Comparison of ENCODE assay signal across 7 mouse cellular contexts in the genomic region with DNA sequence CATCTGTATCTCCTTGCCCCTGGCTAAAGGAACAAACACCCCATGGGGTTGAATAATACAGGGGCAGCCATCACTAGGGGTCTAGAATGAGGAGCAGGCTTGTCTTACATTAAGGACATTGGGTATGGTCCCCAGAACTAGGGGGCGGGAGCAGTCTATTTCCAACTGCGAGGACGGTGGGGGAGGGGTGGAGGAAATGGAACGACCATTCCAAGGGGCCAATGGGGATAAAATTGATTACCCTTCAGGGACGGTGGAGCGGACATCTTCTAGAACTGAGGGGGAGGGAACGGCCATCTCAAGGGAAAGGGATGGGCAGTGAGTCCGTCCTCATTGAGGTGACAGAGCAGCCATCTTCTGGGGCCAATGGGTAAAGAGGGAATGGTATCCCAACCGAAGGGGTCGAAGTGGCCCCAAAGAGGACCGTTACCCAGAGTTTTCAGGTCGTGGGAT. TPM values are rescaled to one million over a fixed set of nuclear protein-coding genes. Genes with fewer than 3 reads are reported as not detected.
DNase-seq lines count a peak whose midpoint lies in the region; ATAC-seq and TF ChIP-seq lines count a peak whose summit lies in the region.

No protein-coding gene starts in this region.

- H3K9me3 ChIP-seq in forebrain, embryonic 12.5 days, result no peaks in the 10 kb centered on the region
- H3K9me3 ChIP-seq in liver, embryonic 13.5 days (replicated peaks), result no peaks in the 10 kb centered on the region

- H3K4me2 ChIP-seq in forebrain, embryonic 12.5 days, result peak overlapping the region; percentile 88
- H3K4me2 ChIP-seq in liver, embryonic 13.5 days, result peak overlapping the region; percentile 78

- no peak for TF ChIP-seq CTCF in layer of hippocampus, adult 2 months (conservative IDR thresholded peaks at IDR 0.05)
- no peak for TF ChIP-seq CTCF in bone marrow macrophage, adult 2 months (IDR thresholded peaks at IDR 0.05; ENCODE audit: low read depth, low read length)

- H3K27ac ChIP-seq in layer of hippocampus, adult 2 months, result peak overlapping the region; percentile 98
- peak overlapping the region; percentile 29 for H3K27ac ChIP-seq in bone marrow macrophage, adult 2 months (ENCODE audit: insufficient read depth, low read depth, low read length)
- H3K27ac ChIP-seq in forebrain, embryonic 12.5 days, result peak overlapping the region; percentile 83; the same call in 1 of the 2 replicates
- peak overlapping the region; percentile 97 for H3K27ac ChIP-seq in liver, embryonic 13.5 days

- H3K9ac ChIP-seq in forebrain, embryonic 12.5 days, result peak overlapping the region; percentile 79
- peak overlapping the region; percentile 92 for H3K9ac ChIP-seq in liver, embryonic 13.5 days

- H3K4me3 ChIP-seq in layer of hippocampus, adult 2 months, result peak overlapping the region; percentile 99
- peak overlapping the region; percentile 75 for H3K4me3 ChIP-seq in bone marrow macrophage, adult 2 months (ENCODE audit: insufficient read depth, low read length)
- H3K4me3 ChIP-seq in forebrain, embryonic 12.5 days (replicated peaks), result peak overlapping the region; percentile 79
- H3K4me3 ChIP-seq in liver, embryonic 13.5 days (replicated peaks), result peak overlapping the region; percentile 82

- H3K4me1 ChIP-seq in bone marrow macrophage, adult 2 months (ENCODE audit: control insufficient read depth, insufficient read depth, low read length), result peaks cover 12% of the 10 kb centered on the region
- peaks cover 20% of the 10 kb centered on the region for H3K4me1 ChIP-seq in forebrain, embryonic 12.5 days
- peaks cover 66% of the 10 kb centered on the region for H3K4me1 ChIP-seq in liver, embryonic 13.5 days (replicated peaks)

- H3K27me3 ChIP-seq in forebrain, embryonic 12.5 days, result no peaks in the 10 kb centered on the region
- H3K27me3 ChIP-seq in liver, embryonic 13.5 days, result no peaks in the 10 kb centered on the region

- peak; percentile 33 for ATAC-seq in forebrain, embryonic 12.5 days (ENCODE audit: low FRiP score)
- peak; percentile 13 for ATAC-seq in liver, embryonic 13.5 days (ENCODE audit: low read depth)

- WGBS in forebrain, embryonic 12.5 days, result under 1% methylated on average over 12 of the region's 12 CpGs
- under 1% methylated on average over 12 of the region's 12 CpGs for WGBS in liver, embryonic 13.5 days (ENCODE audit: insufficient replicate concordance)

- TF ChIP-seq POLR2A in bone marrow macrophage, adult 2 months (IDR thresholded peaks at IDR 0.05; ENCODE audit: borderline replicate concordance, low read depth, low read length), result no peak

- DNase-seq in layer of hippocampus, adult 2 months (ENCODE audit: low spot score in 2 of 2), result no peak
- no peak for DNase-seq in layer of hippocampus, adult 11-12 months (ENCODE audit: low spot score)
- DNase-seq in liver, embryonic 13.5 days, result no peak
- DNase-seq in urinary bladder, adult 2 months (ENCODE audit: low spot score), result no peak
- DNase-seq in layer of hippocampus, postnatal 25 days (ENCODE audit: extremely low spot score in 1 of 2, low spot score in 1 of 2), result no peak

- peaks cover 42% of the 10 kb centered on the region for H3K36me3 ChIP-seq in forebrain, embryonic 12.5 days (replicated peaks)
- peaks cover 32% of the 10 kb centered on the region for H3K36me3 ChIP-seq in liver, embryonic 13.5 days

RNA-seq across cellular contexts. Expression of a gene that starts 0.4 kb away (rescaled TPM):
- 1 to 10 TPM; 7.6 to 7.7 TPM for total RNA-seq in layer of hippocampus, adult 2 months (2021)
- polyA plus RNA-seq in bone marrow macrophage, adult 2 months (2012; ENCODE audit: insufficient read depth, insufficient read length, missing spikeins), result 3.1 and 3.2 TPM in 2 replicates
- 0.78 and 1.1 TPM in 2 replicates for polyA plus RNA-seq in forebrain, embryonic 12.5 days (2016; fragmentation: Nextera tagmentation; extraction: Ambion mirVana)
- 9.4 and 9.5 TPM in 2 replicates for polyA plus RNA-seq in liver, embryonic 13.5 days (2015; fragmentation: Nextera tagmentation; extraction: Ambion mirVana)
- 3.9 and 6.1 TPM in 2 replicates for polyA plus RNA-seq in urinary bladder, adult 2 months (2012; rRNA removed)
- 1 to 10 TPM; 4.0 to 9.2 TPM for total RNA-seq in layer of hippocampus, postnatal 25 days (2021)

RNA-seq across cellular contexts. Expression of a gene that starts 0.5 kb away (rescaled TPM):
- 10 to 100 TPM; 40.3 to 40.9 TPM for total RNA-seq in layer of hippocampus, adult 2 months (2021)
- 51.2 and 56.6 TPM in 2 replicates for polyA plus RNA-seq in bone marrow macrophage, adult 2 months (2012; ENCODE audit: insufficient read depth, insufficient read length, missing spikeins)
- polyA plus RNA-seq in forebrain, embryonic 12.5 days (2016; fragmentation: Nextera tagmentation; extraction: Ambion mirVana), result 87.5 and 89.7 TPM in 2 replicates
- polyA plus RNA-seq in liver, embryonic 13.5 days (2015; fragmentation: Nextera tagmentation; extraction: Ambion mirVana), result 103 and 108 TPM in 2 replicates
- 72.7 and 103 TPM in 2 replicates for polyA plus RNA-seq in urinary bladder, adult 2 months (2012; rRNA removed)
- 10 to 100 TPM; 40.7 to 45.2 TPM for total RNA-seq in layer of hippocampus, postnatal 25 days (2021)

RNA-seq across cellular contexts. Expression of a gene that starts 20.3 kb away (rescaled TPM):
- 1 to 10 TPM in 1 of 2 experiments, under 1 TPM in 1; 0.84 to 1.2 TPM for total RNA-seq in layer of hippocampus, adult 2 months (2021)
- polyA plus RNA-seq in bone marrow macrophage, adult 2 months (2012; ENCODE audit: insufficient read depth, insufficient read length, missing spikeins), result 1.5 and 2.6 TPM in 2 replicates
- polyA plus RNA-seq in forebrain, embryonic 12.5 days (2016; fragmentation: Nextera tagmentation; extraction: Ambion mirVana), result 1.3 and 1.4 TPM in 2 replicates
- polyA plus RNA-seq in liver, embryonic 13.5 days (2015; fragmentation: Nextera tagmentation; extraction: Ambion mirVana), result 2.1 and 2.8 TPM in 2 replicates
- polyA plus RNA-seq in urinary bladder, adult 2 months (2012; rRNA removed), result 25.2 and 29.0 TPM in 2 replicates
- under 1 TPM; 0.61 to 0.64 TPM for total RNA-seq in layer of hippocampus, postnatal 25 days (2021)

RNA-seq across cellular contexts. Expression of a gene that starts 22.1 kb away (rescaled TPM):
- 1 to 10 TPM; 2.0 to 2.1 TPM for total RNA-seq in layer of hippocampus, adult 2 months (2021)
- 16.5 and 18.0 TPM in 2 replicates for polyA plus RNA-seq in bone marrow macrophage, adult 2 months (2012; ENCODE audit: insufficient read depth, insufficient read length, missing spikeins)
- polyA plus RNA-seq in forebrain, embryonic 12.5 days (2016; fragmentation: Nextera tagmentation; extraction: Ambion mirVana), result 1.4 and 1.6 TPM in 2 replicates
- polyA plus RNA-seq in liver, embryonic 13.5 days (2015; fragmentation: Nextera tagmentation; extraction: Ambion mirVana), result 0.66 and 0.71 TPM in 2 replicates
- polyA plus RNA-seq in urinary bladder, adult 2 months (2012; rRNA removed), result 17.0 and 18.4 TPM in 2 replicates
- total RNA-seq in layer of hippocampus, postnatal 25 days (2021), result 1 to 10 TPM; 1.7 to 2.8 TPM

RNA-seq across cellular contexts. Expression of a gene that starts 23.0 kb away (rescaled TPM):
- 10 to 100 TPM; 13.3 to 14.9 TPM for total RNA-seq in layer of hippocampus, adult 2 months (2021)
- polyA plus RNA-seq in bone marrow macrophage, adult 2 months (2012; ENCODE audit: insufficient read depth, insufficient read length, missing spikeins), result 4.9 and 5.0 TPM in 2 replicates
- 5.6 and 6.4 TPM in 2 replicates for polyA plus RNA-seq in forebrain, embryonic 12.5 days (2016; fragmentation: Nextera tagmentation; extraction: Ambion mirVana)
- 0.14 and 0.15 TPM in 2 replicates for polyA plus RNA-seq in liver, embryonic 13.5 days (2015; fragmentation: Nextera tagmentation; extraction: Ambion mirVana)
- polyA plus RNA-seq in urinary bladder, adult 2 months (2012; rRNA removed), result 2.6 and 3.4 TPM in 2 replicates
- 10 to 100 TPM; 12.5 to 13.4 TPM for total RNA-seq in layer of hippocampus, postnatal 25 days (2021)

Comparison
In these comparisons a context has a peak if more than half of its experiments do, and no peak if none do; other contexts are left out.
1. H3K27ac ChIP-seq: peak in every context shown above with its lines; median percentile 98 in layer of hippocampus, adult 2 months; 97 in liver, embryonic 13.5 days; 83 in forebrain, embryonic 12.5 days; 29 in bone marrow macrophage, adult 2 months.